Mouse (Mus musculus) hindbrain, embryonic 12.5 days (tissue): ENCODE results near the gene Glis2. TPM values are rescaled to one million over a fixed set of nuclear protein-coding genes. Genes with fewer than 3 reads are reported as not detected.

Experiments used
- ATAC-seq: fragments of 200-750 bp; cut with Nextera tagmentation; 2 replicates; pipeline ENCODE4 v1.8.0; 2017; ENCODE audit warnings: moderate TSS enrichment; ENCODE audit not compliant: low FRiP score
- H3K27ac ChIP-seq: fragments of 300-500 bp; sonication (generic); 2 replicates; pipeline ENCODE4 v1.5.1; 2016; ENCODE audit warnings: mild to moderate bottlenecking
- H3K27me3 ChIP-seq: fragments of 300-500 bp; sonication (generic); 2 replicates; pipeline ENCODE4 v1.6.1; 2016; ENCODE audit warnings: mild to moderate bottlenecking
- H3K36me3 ChIP-seq: fragments of 300-500 bp; sonication (generic); 2 replicates; pipeline ENCODE4 v1.6.1; 2016; ENCODE audit warnings: mild to moderate bottlenecking
- H3K4me1 ChIP-seq: fragments of 300-500 bp; sonication (generic); 2 replicates; pipeline ENCODE4 v1.6.1; 2016
- H3K4me2 ChIP-seq: fragments of 300-500 bp; sonication (generic); replicated peaks from 2 replicates; pipeline ENCODE4 v1.6.1; 2016; ENCODE audit warnings: mild to moderate bottlenecking
- H3K4me3 ChIP-seq: fragments of 300-500 bp; sonication (generic); 2 replicates; pipeline ENCODE4 v1.5.1; 2016; ENCODE audit warnings: mild to moderate bottlenecking
- H3K9ac ChIP-seq: fragments of 300-500 bp; sonication (generic); 2 replicates; pipeline ENCODE4 v1.6.1; 2016; ENCODE audit warnings: mild to moderate bottlenecking, moderate library complexity
- H3K9me3 ChIP-seq: fragments of 300-500 bp; sonication (generic); replicated peaks from 2 replicates; pipeline ENCODE4 v1.6.1; 2016; ENCODE audit warnings: mild to moderate bottlenecking
- WGBS: fragments of 180-500 bp; shearing (Covaris S2); methylation state at CpG from one replicate; pipeline ENCODE4 v1.1.7; 2016; 5-methylcytosine and 5-hydroxymethylcytosine counted together
- polyA plus RNA-seq: library from polyadenylated mRNA; unstranded; fragments of >200 nt; fragmentation: Nextera tagmentation; extraction: Ambion mirVana; gene quantifications from 2 replicates; pipeline ENCODE4 v1.2.1, GENCODE M21; 2016

Gene Glis2
- polyA plus RNA-seq, 1 experiment from 2014 or later: 34.3 TPM

DNA sequence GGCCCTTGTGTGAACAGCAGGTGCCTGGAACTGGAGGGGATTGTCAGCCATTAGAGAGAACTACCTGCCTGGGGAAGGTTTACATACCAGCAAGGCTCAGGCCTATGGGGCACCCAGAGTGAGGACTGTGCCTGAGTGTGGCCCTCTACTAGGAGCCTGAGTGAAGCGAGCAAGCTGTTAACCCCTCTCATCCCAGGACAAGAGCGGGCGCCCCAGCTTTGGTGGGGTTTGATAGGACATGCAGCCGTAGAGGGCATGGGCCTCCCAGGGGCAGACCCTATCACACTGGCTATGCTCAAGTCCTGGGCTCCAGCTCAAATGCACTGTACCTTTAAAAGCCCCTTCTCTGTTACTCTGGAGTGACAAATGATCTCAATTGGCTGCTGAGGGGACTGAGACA, 52.3 kb downstream of the Glis2 start:
- Histone ChIP-seq H3K36me3 (peaks cover 35% of the 10 kb centered on the region), H3K27ac (peak overlapping the region; percentile 24; the same call in 1 of the 2 replicates), H3K9ac (peak overlapping the region; percentile 23; the same call in 1 of the 2 replicates), H3K4me3 (no peak overlapping the region), H3K9me3 (no peaks in the 10 kb centered on the region), H3K4me1 (peaks cover 62% of the 10 kb centered on the region), H3K27me3 (no peaks in the 10 kb centered on the region), H3K4me2 (no peak overlapping the region)
- WGBS: 71% methylated on average over 4 of the region's 4 CpGs
- ATAC-seq: no peak

DNA sequence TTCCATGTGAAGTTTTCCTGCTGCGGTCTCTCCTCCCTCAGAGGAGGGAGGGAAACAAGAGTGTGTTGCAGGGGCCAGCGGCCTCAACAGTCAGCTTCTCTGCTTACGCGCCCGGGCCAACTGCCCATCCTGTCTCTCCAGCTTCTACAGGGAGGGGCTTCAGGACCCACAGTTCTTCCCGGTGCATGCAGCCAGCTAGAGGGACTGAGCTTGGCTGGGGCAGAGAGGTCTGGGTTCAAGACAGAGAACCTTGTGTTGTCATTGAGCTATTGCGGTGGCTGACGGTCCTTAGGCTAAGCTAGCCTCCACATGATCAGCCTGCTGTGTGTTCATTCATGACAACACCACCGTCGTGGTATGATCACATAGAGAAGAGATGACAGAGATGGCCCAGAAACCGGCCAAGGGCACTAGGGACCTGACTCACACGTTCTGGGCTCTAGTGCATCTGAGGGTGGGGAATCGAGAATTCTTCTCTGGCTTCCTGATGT, 53.2 kb downstream of the Glis2 start:
- no peaks in the 10 kb centered on the region for H3K9me3 ChIP-seq
- no peaks in the 10 kb centered on the region for H3K27me3 ChIP-seq
- H3K4me2 ChIP-seq: no peak overlapping the region
- H3K36me3 ChIP-seq: peaks cover 42% of the 10 kb centered on the region
- peak overlapping the region; percentile 20; the same call in 1 of the 2 replicates for H3K9ac ChIP-seq
- WGBS: 71% methylated on average over 13 of the region's 13 CpGs
- ATAC-seq: no peak
- H3K27ac ChIP-seq: peak overlapping the region; percentile 24; the same call in 1 of the 2 replicates
- peaks cover 56% of the 10 kb centered on the region for H3K4me1 ChIP-seq
- no peak overlapping the region for H3K4me3 ChIP-seq

DNA sequence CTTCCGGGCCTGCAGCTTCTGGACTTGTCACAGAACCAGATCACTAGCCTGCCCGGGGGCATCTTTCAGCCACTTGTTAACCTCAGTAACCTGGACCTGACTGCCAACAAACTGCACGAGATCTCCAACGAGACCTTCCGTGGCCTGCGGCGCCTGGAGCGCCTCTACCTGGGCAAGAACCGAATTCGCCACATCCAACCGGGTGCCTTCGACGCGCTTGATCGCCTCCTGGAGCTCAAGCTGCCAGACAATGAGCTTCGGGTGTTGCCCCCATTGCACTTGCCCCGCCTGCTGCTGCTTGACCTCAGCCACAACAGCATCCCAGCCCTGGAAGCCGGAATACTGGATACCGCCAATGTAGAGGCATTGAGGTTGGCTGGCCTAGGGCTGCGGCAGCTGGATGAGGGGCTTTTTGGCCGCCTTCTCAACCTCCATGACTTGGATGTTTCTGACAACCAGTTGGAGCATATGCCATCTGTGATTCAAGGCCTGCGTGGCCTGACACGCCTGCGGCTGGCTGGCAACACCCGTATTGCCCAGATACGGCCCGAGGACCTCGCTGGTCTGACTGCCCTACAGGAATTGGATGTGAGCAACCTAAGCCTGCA, 54.0 kb downstream of the Glis2 start:
- WGBS: 83% methylated on average over 28 of the region's 28 CpGs
- Histone ChIP-seq H3K4me3 (no peak overlapping the region), H3K4me2 (no peak overlapping the region), H3K9me3 (no peaks in the 10 kb centered on the region), H3K4me1 (peaks cover 50% of the 10 kb centered on the region), H3K27ac (no peak overlapping the region), H3K27me3 (no peaks in the 10 kb centered on the region), H3K9ac (no peak overlapping the region), H3K36me3 (peaks cover 49% of the 10 kb centered on the region)
- ATAC-seq: no peak

GRCm38 (mm10) chr16:4649211-4649610, 54.7 kb downstream of the Glis2 start:
- no peak overlapping the region for H3K4me2 ChIP-seq
- H3K9me3 ChIP-seq: no peaks in the 10 kb centered on the region
- no peak for ATAC-seq
- H3K9ac ChIP-seq: no peak overlapping the region
- peaks cover 43% of the 10 kb centered on the region for H3K4me1 ChIP-seq
- 84% methylated on average over 5 of the region's 5 CpGs for WGBS
- H3K36me3 ChIP-seq: peaks cover 53% of the 10 kb centered on the region
- H3K27ac ChIP-seq: no peak overlapping the region
- no peaks in the 10 kb centered on the region for H3K27me3 ChIP-seq
- no peak overlapping the region for H3K4me3 ChIP-seq

- peaks cover 39% of the 10 kb centered on the region for H3K4me1 ChIP-seq
- H3K4me2 ChIP-seq: no peak overlapping the region
- H3K27me3 ChIP-seq: no peaks in the 10 kb centered on the region
- no peak overlapping the region for H3K27ac ChIP-seq
- WGBS: 86% methylated on average over 11 of the region's 11 CpGs
- no peaks in the 10 kb centered on the region for H3K9me3 ChIP-seq
- no peak overlapping the region; the same call in 1 of the 2 replicates for H3K9ac ChIP-seq
- ATAC-seq: no peak
- no peak overlapping the region for H3K4me3 ChIP-seq
- peaks cover 54% of the 10 kb centered on the region for H3K36me3 ChIP-seq
Observed at GRCm38 (mm10) chr16:4649692-4650091, 55.2 kb downstream of the Glis2 start.

DNA sequence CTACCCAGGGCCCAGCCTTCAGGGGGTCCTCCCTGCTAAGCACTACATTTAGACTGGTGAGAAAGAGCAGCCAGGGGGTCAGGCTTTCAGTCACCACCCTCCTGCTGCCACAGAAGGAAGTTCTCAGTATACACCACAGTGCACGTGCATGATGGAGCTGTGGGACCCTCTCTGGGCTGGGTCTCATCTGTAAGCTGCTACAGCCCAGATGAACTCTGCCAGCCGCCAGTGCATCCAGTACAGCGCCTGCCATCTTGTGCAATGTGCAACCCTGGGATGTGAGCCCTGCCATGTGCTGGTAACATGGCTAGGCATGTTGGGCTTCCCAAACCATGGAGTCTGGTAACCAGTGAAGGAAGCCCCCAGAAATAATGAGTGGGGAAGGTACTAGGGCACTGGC, 55.6 kb downstream of the Glis2 start:
- Histone ChIP-seq H3K27me3 (no peaks in the 10 kb centered on the region), H3K4me2 (no peak overlapping the region), H3K9ac (no peak overlapping the region; the same call in 1 of the 2 replicates), H3K4me3 (no peak overlapping the region), H3K27ac (no peak overlapping the region), H3K9me3 (no peaks in the 10 kb centered on the region), H3K36me3 (peaks cover 59% of the 10 kb centered on the region), H3K4me1 (peaks cover 38% of the 10 kb centered on the region)
- WGBS: 77% methylated on average over 3 of the region's 3 CpGs
- no peak for ATAC-seq

DNA sequence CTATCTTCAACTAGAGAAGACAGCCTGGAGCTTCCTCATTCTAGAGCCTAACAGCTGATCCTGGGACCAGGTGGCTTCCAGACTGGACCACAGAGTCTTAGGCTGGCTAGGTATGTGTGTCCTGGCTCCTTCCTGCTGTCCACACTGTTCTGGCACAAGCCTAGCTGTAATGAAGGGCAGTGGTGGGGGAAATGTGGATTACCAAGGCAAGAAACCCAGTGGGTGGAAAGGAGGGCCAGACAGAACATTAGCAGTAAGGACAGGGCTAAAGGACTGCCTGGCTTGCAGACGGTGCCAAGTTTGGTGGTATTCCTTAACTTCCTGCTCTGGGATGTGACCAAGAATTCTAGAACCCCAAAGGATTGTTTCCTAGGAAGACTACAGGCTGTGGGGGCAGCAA, 56.6 kb downstream of the Glis2 start:
- Histone ChIP-seq H3K4me1 (peaks cover 41% of the 10 kb centered on the region), H3K4me3 (no peak overlapping the region), H3K9me3 (no peaks in the 10 kb centered on the region), H3K27me3 (no peaks in the 10 kb centered on the region), H3K27ac (peak overlapping the region; percentile 62), H3K9ac (no peak overlapping the region), H3K36me3 (peaks cover 65% of the 10 kb centered on the region), H3K4me2 (no peak overlapping the region)
- ATAC-seq: no peak
- WGBS: 88% methylated on average over 1 of the region's 1 CpGs

DNA sequence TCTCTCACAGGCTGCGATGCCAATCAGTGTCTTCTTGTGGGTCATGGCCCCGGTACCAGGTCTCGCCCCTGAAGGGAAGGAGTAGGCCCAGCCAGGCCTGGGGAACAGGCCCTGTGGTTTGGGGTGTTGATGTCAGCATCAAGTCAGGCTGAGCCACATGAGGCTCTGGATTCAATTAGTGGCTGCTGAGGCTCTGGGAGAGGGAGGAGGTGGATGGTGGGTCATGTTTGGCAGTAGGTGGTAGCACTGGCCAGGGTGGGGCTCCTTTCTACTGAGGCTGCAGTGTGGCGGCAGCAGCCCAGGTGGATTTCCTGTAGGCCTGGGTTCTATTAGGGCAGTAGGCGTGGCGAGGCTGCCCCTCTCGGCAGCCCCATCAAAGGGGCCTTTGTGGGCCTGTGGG, 57.1 kb downstream of the Glis2 start:
- H3K9me3 ChIP-seq: no peaks in the 10 kb centered on the region
- peak overlapping the region; percentile 38; the same call in 1 of the 2 replicates for H3K9ac ChIP-seq
- peaks cover 36% of the 10 kb centered on the region for H3K4me1 ChIP-seq
- no peak for ATAC-seq
- WGBS: 56% methylated on average over 7 of the region's 7 CpGs
- H3K27me3 ChIP-seq: no peaks in the 10 kb centered on the region
- H3K27ac ChIP-seq: peak overlapping the region; percentile 73
- no peak overlapping the region for H3K4me3 ChIP-seq
- H3K36me3 ChIP-seq: peaks cover 65% of the 10 kb centered on the region
- no peak overlapping the region for H3K4me2 ChIP-seq

GRCm38 (mm10) chr16:4652707-4653416, 58.3 kb downstream of the Glis2 start:
- 77% methylated on average over 4 of the region's 4 CpGs for WGBS
- peaks cover 65% of the 10 kb centered on the region for H3K36me3 ChIP-seq
- H3K4me1 ChIP-seq: peaks cover 25% of the 10 kb centered on the region
- H3K27me3 ChIP-seq: no peaks in the 10 kb centered on the region
- no peak overlapping the region for H3K4me3 ChIP-seq
- ATAC-seq: no peak
- peak overlapping the region; percentile 73; the same call in 1 of the 2 replicates for H3K27ac ChIP-seq
- no peak overlapping the region for H3K4me2 ChIP-seq
- H3K9me3 ChIP-seq: no peaks in the 10 kb centered on the region
- no peak overlapping the region for H3K9ac ChIP-seq

DNA sequence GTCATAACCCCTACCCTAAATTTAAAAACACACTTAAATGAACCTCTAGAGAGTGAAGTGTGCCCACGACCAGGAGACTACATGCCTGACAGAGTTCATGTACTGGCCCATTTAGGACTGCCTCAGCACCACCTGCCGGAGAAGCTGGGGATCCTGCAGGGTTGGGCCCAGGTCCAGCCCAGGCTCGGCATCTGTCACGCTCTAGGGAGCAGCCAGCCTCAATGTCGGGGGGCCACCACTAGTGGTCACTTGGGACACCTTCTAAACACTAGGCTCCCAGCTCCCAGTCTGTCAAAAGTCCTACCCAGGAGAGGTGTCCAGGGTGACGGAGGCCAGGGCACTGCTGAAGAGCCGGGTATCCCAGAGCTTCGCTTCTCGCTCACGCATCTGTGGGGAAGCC, 60.2 kb downstream of the Glis2 start:
- Histone ChIP-seq H3K36me3 (peaks cover 52% of the 10 kb centered on the region), H3K4me2 (no peak overlapping the region), H3K9ac (no peak overlapping the region), H3K4me1 (peaks cover 30% of the 10 kb centered on the region), H3K9me3 (no peaks in the 10 kb centered on the region), H3K27me3 (no peaks in the 10 kb centered on the region), H3K4me3 (no peak overlapping the region), H3K27ac (no peak overlapping the region)
- 83% methylated on average over 10 of the region's 10 CpGs for WGBS
- ATAC-seq: no peak

GRCm38 (mm10) chr16:4655251-4655734, 60.8 kb downstream of the Glis2 start:
- 68% methylated on average over 4 of the region's 4 CpGs for WGBS
- no peak for ATAC-seq
- H3K36me3 ChIP-seq: peaks cover 47% of the 10 kb centered on the region; the same call in 1 of the 2 replicates
- no peak overlapping the region for H3K27ac ChIP-seq
- peaks cover 27% of the 10 kb centered on the region for H3K4me1 ChIP-seq
- no peak overlapping the region for H3K4me2 ChIP-seq
- H3K9me3 ChIP-seq: no peaks in the 10 kb centered on the region
- H3K9ac ChIP-seq: no peak overlapping the region
- H3K27me3 ChIP-seq: no peaks in the 10 kb centered on the region
- no peak overlapping the region for H3K4me3 ChIP-seq

GRCm38 (mm10) chr16:4655764-4656570, 61.5 kb downstream of the Glis2 start:
- Histone ChIP-seq H3K36me3 (peaks cover 45% of the 10 kb centered on the region; the same call in 1 of the 2 replicates), H3K4me3 (no peak overlapping the region), H3K4me2 (no peak overlapping the region), H3K9me3 (no peaks in the 10 kb centered on the region), H3K27me3 (no peaks in the 10 kb centered on the region), H3K9ac (no peak overlapping the region), H3K4me1 (peaks cover 27% of the 10 kb centered on the region), H3K27ac (no peak overlapping the region)
- WGBS: 55% methylated on average over 11 of the region's 11 CpGs
- no peak for ATAC-seq
